Mouse (Mus musculus) liver, embryonic 11.5 days (tissue): Measurements from ENCODE around the gene Pitpnm3. TPM values are rescaled to one million over a fixed set of nuclear protein-coding genes. Genes with fewer than 3 reads are reported as not detected.

ENCODE experiments used
- ATAC-seq: fragments of 200-750 bp; cut with Nextera tagmentation; replicated peaks from 2 replicates; pipeline ENCODE4 v1.8.0; 2017; ENCODE audit warnings: moderate number of reproducible peaks, mild to moderate bottlenecking, moderate TSS enrichment, moderate library complexity; ENCODE audit not compliant: low FRiP score
- DNase-seq: peaks from one replicate; pipeline ENCODE4 v3.0.0-alpha.2; 2017; ENCODE audit warnings: low spot score
- H3K27ac ChIP-seq: fragments of 300-500 bp; sonication (generic); 2 replicates; pipeline ENCODE4 v1.5.1; 2014; ENCODE audit warnings: mild to moderate bottlenecking, low read depth, low read length, control low read depth
- H3K27me3 ChIP-seq: fragments of 300-500 bp; sonication (generic); replicated peaks from 2 replicates; pipeline ENCODE4 v1.6.1; 2014; ENCODE audit warnings: low read length, mixed read lengths; ENCODE audit not compliant: control insufficient read depth, insufficient read depth
- H3K36me3 ChIP-seq: fragments of 300-500 bp; sonication (generic); 2 replicates; pipeline ENCODE4 v1.6.1; 2014; ENCODE audit warnings: mild to moderate bottlenecking, low read length, moderate library complexity, mixed read lengths; ENCODE audit not compliant: control insufficient read depth, insufficient read depth
- H3K4me1 ChIP-seq: fragments of 300-500 bp; sonication (generic); replicated peaks from 2 replicates; pipeline ENCODE4 v1.6.1; 2014; ENCODE audit warnings: low read length, mixed read lengths; ENCODE audit not compliant: control insufficient read depth, insufficient read depth
- H3K4me2 ChIP-seq: fragments of 300-500 bp; sonication (generic); 2 replicates; pipeline ENCODE4 v1.6.1; 2014; ENCODE audit warnings: mild to moderate bottlenecking, control low read depth, moderate library complexity
- H3K4me3 ChIP-seq: fragments of 300-500 bp; sonication (generic); 2 replicates; pipeline ENCODE4 v1.5.1; 2014; ENCODE audit warnings: low read depth, low read length, control low read depth
- H3K9ac ChIP-seq: fragments of 300-500 bp; sonication (generic); 2 replicates; pipeline ENCODE4 v1.6.1; 2014; ENCODE audit warnings: low read depth, low read length, control low read depth
- H3K9me3 ChIP-seq: fragments of 300-500 bp; sonication (generic); 2 replicates; pipeline ENCODE4 v1.6.1; 2016; ENCODE audit warnings: low read length, inconsistent platforms, mixed read lengths; ENCODE audit not compliant: control insufficient read depth
- WGBS: fragments of 180-500 bp; shearing (Covaris S2); extraction: QIAGEN DNeasy Blood & Tissue Kit; methylation state at CpG from one replicate; pipeline ENCODE4 v1.1.7; 2014; 5-methylcytosine and 5-hydroxymethylcytosine counted together
- polyA plus RNA-seq: library from polyadenylated mRNA; unstranded; fragments of >200 nt; fragmentation: Nextera tagmentation; extraction: Ambion mirVana; gene quantifications from 2 replicates; pipeline ENCODE4 v1.2.1, GENCODE M21; 2014

Pitpnm3 gene
- polyA plus RNA-seq, 1 experiment from 2014 or later = 0.08 TPM

DNA sequence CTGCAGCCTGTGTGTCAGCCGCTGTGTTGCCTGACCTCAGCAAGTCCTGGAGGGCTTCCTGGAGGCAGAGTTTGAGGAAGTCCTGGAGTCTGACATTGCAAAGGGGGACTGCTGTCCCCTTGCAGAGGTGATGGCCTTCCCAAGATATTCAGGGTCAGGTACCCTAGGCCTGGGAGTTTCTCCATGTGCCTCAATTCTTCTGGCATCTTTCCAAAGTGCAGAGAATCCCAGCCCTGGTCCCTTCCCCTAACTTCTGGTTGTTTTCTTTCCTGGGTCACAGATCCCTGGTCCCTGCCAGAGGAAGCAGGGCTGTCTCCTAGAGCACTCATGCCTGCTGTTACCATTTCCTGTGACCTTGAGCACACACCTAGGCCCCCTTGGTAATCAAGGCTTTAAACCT is 3.9 kb downstream of the Pitpnm3 start:
- WGBS = 80% methylated on average over 1 of the region's 1 CpGs
- no peak overlapping the region for H3K4me3 ChIP-seq
- no peak overlapping the region for H3K27ac ChIP-seq
- H3K4me1 ChIP-seq = 0 out of 2 replicates have a peak, but pooled peaks cover 5% of the 10 kb centered on the region
- no peak overlapping the region for H3K9ac ChIP-seq
- H3K36me3 ChIP-seq = no peaks in the 10 kb centered on the region
- H3K27me3 ChIP-seq = peaks cover 47% of the 10 kb centered on the region
- ATAC-seq (no peak), DNase-seq (no peak)
- no peaks in the 10 kb centered on the region for H3K9me3 ChIP-seq
- H3K4me2 ChIP-seq = no peak overlapping the region

DNA sequence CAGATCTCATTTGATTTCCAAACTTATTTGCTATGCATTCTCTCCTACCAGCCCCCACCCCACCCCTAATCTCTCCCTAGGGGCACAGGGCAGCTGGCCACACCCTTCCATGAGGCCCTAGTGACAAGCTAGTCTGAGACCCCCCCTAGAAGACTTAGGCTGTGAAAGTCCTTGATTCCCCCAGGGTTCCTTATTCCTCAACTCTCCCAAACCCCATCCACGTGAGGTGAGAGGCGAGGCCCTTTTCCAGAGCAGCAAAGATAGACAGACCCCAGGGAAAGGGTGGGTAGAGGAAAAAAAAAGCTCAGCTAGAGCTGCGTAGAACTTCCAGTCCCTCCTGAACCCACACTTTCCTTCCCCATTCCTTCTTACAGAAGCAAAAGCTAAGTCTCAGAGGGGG is 4.7 kb downstream of the Pitpnm3 start:
- WGBS = 79% methylated on average over 3 of the region's 3 CpGs
- H3K9ac ChIP-seq = no peak overlapping the region
- H3K27me3 ChIP-seq = peaks cover 39% of the 10 kb centered on the region
- H3K4me3 ChIP-seq = no peak overlapping the region
- DNase-seq (no peak), ATAC-seq (no peak)
- H3K36me3 ChIP-seq = no peaks in the 10 kb centered on the region
- 0 out of 2 replicates have a peak, but pooled peaks cover 5% of the 10 kb centered on the region for H3K4me1 ChIP-seq
- H3K4me2 ChIP-seq = no peak overlapping the region
- no peak overlapping the region for H3K27ac ChIP-seq
- H3K9me3 ChIP-seq = no peaks in the 10 kb centered on the region

DNA sequence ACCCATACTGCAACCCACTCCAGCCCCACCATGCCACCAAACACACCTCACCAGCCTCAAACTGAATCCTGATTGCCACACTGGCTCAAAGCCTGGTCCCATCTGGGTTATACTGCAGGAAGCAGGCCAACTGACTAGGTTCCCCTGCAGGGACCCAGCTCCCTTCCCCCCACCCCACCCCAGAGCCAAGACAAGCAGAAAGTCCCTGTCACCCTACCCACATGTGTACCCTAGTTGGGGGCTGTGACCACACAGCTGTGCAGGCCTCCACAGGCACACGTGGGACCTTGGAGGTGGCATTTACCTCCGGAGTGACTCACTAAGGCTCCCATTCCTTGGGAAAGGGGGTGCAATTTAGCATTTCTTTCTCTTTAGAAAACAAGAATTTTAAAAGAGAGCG is 5.1 kb downstream of the Pitpnm3 start:
- no peak overlapping the region for H3K27ac ChIP-seq
- H3K27me3 ChIP-seq = peaks cover 34% of the 10 kb centered on the region
- WGBS = 73% methylated on average over 3 of the region's 3 CpGs
- H3K4me2 ChIP-seq = no peak overlapping the region
- ATAC-seq (no peak), DNase-seq (no peak)
- no peak overlapping the region for H3K9ac ChIP-seq
- no peaks in the 10 kb centered on the region for H3K36me3 ChIP-seq
- H3K4me1 ChIP-seq = 0 out of 2 replicates have a peak, but pooled peaks cover 5% of the 10 kb centered on the region
- H3K9me3 ChIP-seq = no peaks in the 10 kb centered on the region
- no peak overlapping the region for H3K4me3 ChIP-seq

DNA sequence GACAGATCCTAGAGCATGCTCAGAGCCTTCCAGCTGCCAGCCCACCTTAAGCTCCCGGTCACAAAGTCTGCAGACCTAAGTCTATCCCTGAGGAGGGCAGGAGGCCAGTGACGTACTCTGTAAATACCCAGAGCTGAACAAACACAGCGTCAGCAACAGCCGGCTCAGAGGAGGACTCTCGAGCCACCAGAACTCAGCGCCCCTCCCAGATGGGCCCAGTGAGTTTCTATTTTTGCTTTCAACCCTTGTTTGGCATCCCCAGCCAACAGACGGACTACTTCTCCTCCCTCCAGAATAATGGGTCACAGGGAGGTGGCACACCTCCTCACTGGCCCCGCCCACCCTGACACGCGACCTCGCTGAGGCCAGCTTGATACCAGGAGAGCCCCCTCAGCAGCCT is 5.6 kb downstream of the Pitpnm3 start:
- DNase-seq (no peak), ATAC-seq (no peak)
- H3K4me1 ChIP-seq = 0 out of 2 replicates have a peak, but pooled peaks cover 3% of the 10 kb centered on the region
- no peaks in the 10 kb centered on the region for H3K36me3 ChIP-seq
- H3K27me3 ChIP-seq = peaks cover 30% of the 10 kb centered on the region
- no peak overlapping the region for H3K4me3 ChIP-seq
- no peak overlapping the region for H3K27ac ChIP-seq
- 12% methylated on average over 11 of the region's 11 CpGs for WGBS
- H3K9ac ChIP-seq = no peak overlapping the region
- H3K9me3 ChIP-seq = no peaks in the 10 kb centered on the region
- H3K4me2 ChIP-seq = no peak overlapping the region

DNA sequence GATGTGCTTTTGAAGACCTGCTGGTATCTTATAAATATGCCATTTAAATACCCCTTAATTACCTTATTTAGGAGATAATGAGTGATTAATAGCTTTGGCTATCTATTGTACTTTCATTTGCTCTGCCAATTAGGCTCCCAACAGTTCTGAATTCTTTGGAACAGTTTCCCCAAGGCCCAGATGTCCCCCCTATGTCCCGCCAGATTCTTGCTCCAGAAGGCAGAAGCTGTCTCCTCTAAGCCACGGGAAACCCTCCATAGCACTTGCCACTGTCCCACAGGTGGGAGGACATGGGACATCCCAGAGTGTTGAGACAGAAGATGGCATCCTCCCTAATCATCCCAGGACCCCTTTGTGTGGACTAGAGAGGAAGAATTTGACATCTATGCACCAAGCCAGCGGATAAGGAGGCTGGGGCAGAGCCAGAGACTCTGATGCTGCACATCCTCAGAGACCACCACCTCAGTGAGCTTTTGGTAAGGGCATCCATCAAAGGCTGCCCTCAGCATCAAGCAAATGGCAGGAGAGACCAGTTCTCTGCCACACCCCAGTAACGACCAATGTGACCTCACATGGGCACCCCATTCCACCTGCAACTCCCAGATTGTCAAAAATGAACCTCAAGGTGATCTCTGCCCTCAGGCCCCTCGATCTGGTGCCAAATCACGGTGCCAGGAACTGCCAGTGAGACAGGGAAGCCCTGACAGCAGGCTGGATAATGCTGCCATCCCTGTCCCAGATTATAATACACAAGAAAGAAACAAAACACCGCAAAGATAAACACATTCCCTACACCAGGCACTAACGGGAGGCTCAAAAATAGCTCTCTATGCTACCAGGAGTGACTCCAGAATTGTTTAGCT is 6.3 kb downstream of the Pitpnm3 start:
- no peak overlapping the region for H3K9ac ChIP-seq
- no peak overlapping the region for H3K27ac ChIP-seq
- ATAC-seq (no peak), DNase-seq (no peak)
- H3K9me3 ChIP-seq = no peaks in the 10 kb centered on the region
- 58% methylated on average over 8 of the region's 8 CpGs for WGBS
- no peaks in the 10 kb centered on the region for H3K36me3 ChIP-seq
- 0 out of 2 replicates have a peak, but pooled peaks cover 3% of the 10 kb centered on the region for H3K4me1 ChIP-seq
- no peak overlapping the region for H3K4me3 ChIP-seq
- H3K4me2 ChIP-seq = no peak overlapping the region
- peaks cover 22% of the 10 kb centered on the region for H3K27me3 ChIP-seq

DNA sequence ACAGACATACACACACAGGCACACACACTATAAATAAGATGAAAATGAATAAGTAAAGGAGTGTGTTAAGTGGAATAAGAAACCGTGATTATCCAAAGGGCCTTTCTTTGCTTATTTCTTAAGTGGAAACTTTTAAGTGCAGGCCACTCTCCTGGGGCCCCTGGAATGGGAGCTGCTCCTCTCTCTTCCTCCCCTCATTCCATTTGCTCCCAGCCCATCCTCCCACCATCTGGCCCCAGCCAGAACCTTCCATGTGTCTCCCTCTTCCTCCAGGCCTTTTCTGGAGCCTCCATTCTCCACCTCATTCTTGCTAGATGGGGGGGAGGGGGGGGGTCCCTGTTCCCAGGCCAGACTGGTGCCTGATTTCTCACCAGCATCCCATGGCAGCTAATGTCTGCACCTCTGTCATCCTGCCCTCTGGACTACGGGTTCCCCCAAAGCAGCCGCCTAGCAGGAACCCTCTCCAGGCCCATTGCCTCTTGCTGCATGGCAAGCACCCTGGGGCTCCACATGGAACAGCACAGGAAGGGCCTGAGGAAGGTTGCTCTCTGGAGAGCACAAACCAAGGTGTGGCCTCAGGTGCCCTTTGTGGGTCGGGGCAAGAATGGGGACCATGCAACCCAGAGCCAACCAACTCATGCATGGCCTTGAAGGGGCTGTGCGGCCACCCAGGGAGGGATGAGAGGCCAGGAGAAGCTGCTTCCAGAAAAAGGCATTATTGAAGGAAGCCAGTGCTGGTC is 8.0 kb downstream of the Pitpnm3 start:
- no peaks in the 10 kb centered on the region for H3K9me3 ChIP-seq
- H3K4me2 ChIP-seq = no peak overlapping the region
- 72% methylated on average over 5 of the region's 5 CpGs for WGBS
- no peaks in the 10 kb centered on the region for H3K36me3 ChIP-seq
- no peak overlapping the region for H3K27ac ChIP-seq
- DNase-seq (no peak), ATAC-seq (no peak)
- no peak overlapping the region for H3K9ac ChIP-seq
- H3K4me1 ChIP-seq = 0 out of 2 replicates have a peak, but pooled peaks cover 3% of the 10 kb centered on the region
- H3K27me3 ChIP-seq = peaks cover 6% of the 10 kb centered on the region
- no peak overlapping the region for H3K4me3 ChIP-seq

DNA sequence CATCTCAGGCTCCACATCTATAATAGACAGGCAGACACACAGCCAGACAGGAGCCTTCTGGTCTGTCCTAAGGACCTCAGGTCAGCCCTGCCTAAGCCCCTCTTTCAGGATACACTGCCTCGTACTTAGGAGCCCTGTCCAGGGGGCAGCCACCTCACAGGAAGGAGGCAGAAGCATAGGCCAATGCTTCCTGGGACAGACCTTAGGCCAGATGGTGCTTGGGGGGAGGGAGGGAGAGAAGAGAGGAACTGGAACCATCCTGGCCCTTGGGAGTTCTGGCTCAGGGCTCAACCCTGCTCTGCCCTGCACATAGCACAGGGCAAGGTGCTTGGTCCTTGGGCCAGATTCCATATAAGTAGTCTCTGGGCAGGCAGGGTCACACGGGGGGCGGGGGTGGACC is 9.8 kb downstream of the Pitpnm3 start:
- no peaks in the 10 kb centered on the region; the same call in 1 of the 2 replicates for H3K27me3 ChIP-seq
- no peak overlapping the region for H3K4me2 ChIP-seq
- ATAC-seq (no peak), DNase-seq (no peak)
- H3K4me3 ChIP-seq = no peak overlapping the region
- no peaks in the 10 kb centered on the region for H3K36me3 ChIP-seq
- H3K4me1 ChIP-seq = 0 out of 2 replicates have a peak, but pooled peaks cover 3% of the 10 kb centered on the region
- H3K9me3 ChIP-seq = no peaks in the 10 kb centered on the region
- H3K9ac ChIP-seq = no peak overlapping the region
- H3K27ac ChIP-seq = no peak overlapping the region
- WGBS = 58% methylated on average over 3 of the region's 3 CpGs

DNA sequence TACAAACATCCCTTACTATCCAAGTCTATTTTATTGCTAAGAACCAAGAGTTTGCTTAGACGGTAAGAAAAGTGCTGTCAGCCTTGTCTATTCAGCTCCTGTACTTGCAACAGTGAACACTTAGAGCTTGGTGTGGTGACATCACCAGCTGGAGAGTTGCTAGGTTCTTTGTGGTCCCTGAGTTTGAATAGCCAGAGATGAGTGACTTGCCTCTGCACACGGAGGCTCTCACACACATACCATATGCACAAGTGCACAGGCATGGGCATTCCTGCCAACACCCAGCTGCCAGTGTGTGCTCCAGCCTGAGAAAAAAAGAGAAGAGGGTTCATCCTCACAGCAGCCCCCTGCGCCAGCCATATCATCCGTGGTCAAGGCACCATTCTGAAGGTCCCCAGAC is 12.0 kb downstream of the Pitpnm3 start:
- no peaks in the 10 kb centered on the region for H3K36me3 ChIP-seq
- H3K9me3 ChIP-seq = no peaks in the 10 kb centered on the region
- DNase-seq (no peak), ATAC-seq (no peak)
- H3K27ac ChIP-seq = no peak overlapping the region
- 77% methylated on average over 4 of the region's 4 CpGs for WGBS
- no peaks in the 10 kb centered on the region for H3K27me3 ChIP-seq
- H3K9ac ChIP-seq = no peak overlapping the region
- H3K4me3 ChIP-seq = no peak overlapping the region
- H3K4me1 ChIP-seq = no peaks in the 10 kb centered on the region
- H3K4me2 ChIP-seq = no peak overlapping the region
